Mouse (Mus musculus): ENCODE measurements around the gene Dhx33.

GRCm38 (mm10) chr11:71012743-71013142 lies 8.5 kb upstream of the Dhx33 start:
- TF ChIP-seq TCF12 (IDR thresholded peaks at IDR 0.05; ENCODE audit: insufficient read depth, poor library complexity, severe bottlenecking) = no peak
- no peak for TF ChIP-seq POLR2A (IDR thresholded peaks at IDR 0.05; ENCODE audit: insufficient read length, low read depth)
- no peak for TF ChIP-seq USF1 (IDR thresholded peaks at IDR 0.05; ENCODE audit: low read depth)
- no peak for TF ChIP-seq E2F4 (IDR thresholded peaks at IDR 0.05; ENCODE audit: insufficient read depth)
- no peak for TF ChIP-seq MYOD1 (IDR thresholded peaks at IDR 0.05; ENCODE audit: control insufficient read depth in 1 of 3, insufficient read length in 2 of 3, low read depth in 2 of 3)
- no peak for TF ChIP-seq MAX (IDR thresholded peaks at IDR 0.05; ENCODE audit: low read depth)
- no peak for TF ChIP-seq POLR2AphosphoS2 (IDR thresholded peaks at IDR 0.05; ENCODE audit: insufficient read length, low read depth)
- no peak for TF ChIP-seq TCF3 (IDR thresholded peaks at IDR 0.05; ENCODE audit: insufficient read length, low read depth)
- no peak for TF ChIP-seq CEBPB (IDR thresholded peaks at IDR 0.05; ENCODE audit: insufficient read depth, poor library complexity, severe bottlenecking)
